Mouse (Mus musculus): Measurements from ENCODE around the gene Psma2.

DNA sequence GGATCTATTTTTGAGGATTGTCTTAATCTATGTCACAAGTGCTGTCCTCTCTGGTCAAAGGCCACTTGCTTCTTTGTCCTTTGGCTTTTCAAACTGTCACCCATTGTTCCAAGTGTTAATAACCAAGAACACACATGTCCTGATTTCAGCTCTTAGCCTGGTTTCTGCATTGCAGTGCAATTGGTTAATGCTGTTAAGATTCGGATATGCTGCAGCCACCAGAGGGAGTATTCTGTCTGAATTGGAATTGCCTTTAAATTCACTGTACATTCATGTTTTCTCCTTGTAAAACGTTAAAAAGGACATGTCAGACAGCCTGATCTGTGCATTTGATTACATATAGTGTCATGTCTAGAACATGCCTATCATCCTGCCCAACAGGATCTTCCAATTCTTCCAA, 57.3 kb downstream of the Psma2 start:
- no peak for TF ChIP-seq POLR2A (IDR thresholded peaks at IDR 0.05; ENCODE audit: extremely low read depth, insufficient read depth, low read length)
- TF ChIP-seq CTCF (IDR thresholded peaks at IDR 0.05; ENCODE audit: extremely low read depth, insufficient read depth, low read length): peak; percentile 37; the same call in 1 of the 2 replicates

All from cortical plate, adult 2 months (tissue).